Mouse (Mus musculus) neural tube, embryonic 11.5 days (tissue): ENCODE measurements around the gene Magohb. TPM values are rescaled to one million over a fixed set of nuclear protein-coding genes. Genes with fewer than 3 reads are reported as not detected.
"Not testable (repeated sequence)": the region's sequence is repeated elsewhere in the genome, so short reads cannot be mapped to it uniquely, and the experiment has no call there.

Source experiments
- ATAC-seq: fragments of 200-750 bp; cut with Nextera tagmentation; 2 replicates; pipeline ENCODE4 v1.8.0; 2017; ENCODE audit warnings: moderate number of reproducible peaks, mild to moderate bottlenecking, moderate TSS enrichment, moderate library complexity; ENCODE audit not compliant: insufficient read depth, low FRiP score, low TSS enrichment
- DNase-seq: peaks from one replicate; pipeline ENCODE4 v3.0.0-alpha.2; 2015; ENCODE audit warnings: low spot score
- H3K27ac ChIP-seq: fragments of 300-500 bp; sonication (generic); 2 replicates; pipeline ENCODE4 v1.5.1; 2014; ENCODE audit warnings: low read depth, mild to moderate bottlenecking, low read length
- H3K27me3 ChIP-seq: fragments of 300-500 bp; sonication (generic); 2 replicates; pipeline ENCODE4 v1.6.1; 2014; ENCODE audit warnings: mild to moderate bottlenecking, low read length, mixed read lengths; ENCODE audit not compliant: control insufficient read depth, insufficient read depth
- H3K36me3 ChIP-seq: fragments of 300-500 bp; sonication (generic); 2 replicates; pipeline ENCODE4 v1.6.1; 2014; ENCODE audit warnings: mild to moderate bottlenecking, low read length, moderate library complexity, mixed read lengths; ENCODE audit not compliant: control insufficient read depth, insufficient read depth
- H3K4me1 ChIP-seq: fragments of 300-500 bp; sonication (generic); 2 replicates; pipeline ENCODE4 v1.6.1; 2014; ENCODE audit warnings: low read length, mixed read lengths; ENCODE audit not compliant: control insufficient read depth, insufficient read depth
- H3K4me2 ChIP-seq: fragments of 300-500 bp; sonication (generic); 2 replicates; pipeline ENCODE4 v1.6.1; 2014; ENCODE audit warnings: low read depth, mild to moderate bottlenecking, moderate library complexity
- H3K4me3 ChIP-seq: fragments of 300-500 bp; sonication (generic); 2 replicates; pipeline ENCODE4 v1.5.1; 2014; ENCODE audit warnings: low read depth, low read length
- H3K9ac ChIP-seq: fragments of 300-500 bp; sonication (generic); 2 replicates; pipeline ENCODE4 v1.6.1; 2014; ENCODE audit warnings: mild to moderate bottlenecking, low read length
- H3K9me3 ChIP-seq: fragments of 300-500 bp; sonication (generic); 2 replicates; pipeline ENCODE4 v1.6.1; 2016; ENCODE audit warnings: low read length; ENCODE audit not compliant: control insufficient read depth
- WGBS: fragments of 180-500 bp; shearing (Covaris S2); extraction: QIAGEN DNeasy Blood & Tissue Kit; methylation state at CpG from one replicate; pipeline ENCODE4 v1.1.7; 2014; 5-methylcytosine and 5-hydroxymethylcytosine counted together
- polyA plus RNA-seq: library from polyadenylated mRNA; unstranded; fragments of >200 nt; fragmentation: Nextera tagmentation; extraction: Ambion mirVana; gene quantifications from 2 replicates; pipeline ENCODE4 v1.2.1, GENCODE M21; 2014

Gene Magohb
- polyA plus RNA-seq, 1 experiment from 2014 or later: 51.0 TPM

GRCm38 (mm10) chr6:131304776-131305175 is 11.7 kb upstream of the Magohb start:
- Histone ChIP-seq H3K36me3 (no peaks in the 10 kb centered on the region), H3K27me3 (no peaks in the 10 kb centered on the region), H3K4me1 (no peaks in the 10 kb centered on the region), H3K9ac (no peak overlapping the region), H3K4me2 (no peak overlapping the region), H3K9me3 (no peaks in the 10 kb centered on the region), H3K4me3 (no peak overlapping the region), H3K27ac (no peak overlapping the region)
- no peak for ATAC-seq
- DNase-seq: no peak
- 65% methylated on average over 3 of the region's 3 CpGs for WGBS

DNA sequence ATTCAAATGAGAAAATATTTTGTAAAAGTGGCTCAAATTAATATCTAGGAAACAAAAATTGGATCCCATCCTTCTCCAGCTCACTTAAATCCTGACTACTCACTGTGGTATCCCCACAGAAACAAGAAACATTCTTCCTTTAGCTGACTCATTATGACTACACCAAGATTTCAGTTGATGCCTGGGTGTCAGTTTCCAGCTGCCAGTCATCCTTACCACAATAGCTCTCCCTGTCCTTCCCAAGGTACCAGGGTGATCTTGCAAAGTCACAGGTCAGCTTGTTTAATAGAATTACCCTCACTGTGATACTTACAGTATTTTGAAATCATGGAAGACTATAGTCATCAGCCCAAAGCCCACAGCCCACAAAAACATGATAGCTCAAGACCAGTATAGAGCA is 5.5 kb upstream of the Magohb start:
- H3K27ac ChIP-seq: no peak overlapping the region
- H3K4me2 ChIP-seq: no peak overlapping the region
- H3K9me3 ChIP-seq: no peaks in the 10 kb centered on the region
- no peak overlapping the region for H3K4me3 ChIP-seq
- H3K27me3 ChIP-seq: no peaks in the 10 kb centered on the region
- H3K36me3 ChIP-seq: no peaks in the 10 kb centered on the region
- no peaks in the 10 kb centered on the region for H3K4me1 ChIP-seq
- DNase-seq: no peak
- no peak for ATAC-seq
- H3K9ac ChIP-seq: no peak overlapping the region

- no peak for ATAC-seq
- H3K4me1 ChIP-seq: 0 out of 2 replicates have a peak, but pooled peaks cover 3% of the 10 kb centered on the region
- H3K27ac ChIP-seq: no peak overlapping the region
- no peak overlapping the region for H3K4me3 ChIP-seq
- DNase-seq: no peak
- no peaks in the 10 kb centered on the region for H3K27me3 ChIP-seq
- 81% methylated on average over 5 of the region's 5 CpGs for WGBS
- no peaks in the 10 kb centered on the region for H3K9me3 ChIP-seq
- no peak overlapping the region for H3K9ac ChIP-seq
- no peak overlapping the region for H3K4me2 ChIP-seq
- no peaks in the 10 kb centered on the region for H3K36me3 ChIP-seq
These were observed 1.5 kb upstream of the Magohb start for GRCm38 (mm10) chr6:131294435-131295112.

DNA sequence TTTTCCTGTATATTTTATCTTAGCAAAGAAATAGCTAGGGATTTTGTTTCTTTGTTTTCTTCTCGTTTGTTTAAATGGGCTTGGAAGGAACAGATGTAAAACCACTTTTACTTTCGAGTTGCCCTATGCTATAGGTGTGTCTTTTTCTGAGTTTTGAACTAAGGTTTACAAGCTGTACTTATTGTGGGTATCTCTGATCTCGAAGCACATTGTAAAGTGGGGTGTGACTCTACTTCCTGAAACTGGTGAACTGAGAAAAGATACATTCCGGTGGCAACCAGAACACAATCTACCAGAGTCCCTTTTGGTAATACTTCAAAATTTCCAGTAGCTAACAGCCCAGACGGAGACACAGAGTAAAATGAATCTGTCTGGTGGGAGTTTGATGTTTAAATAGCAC is 872 bp upstream of the Magohb start:
- Histone ChIP-seq H3K9ac (no peak overlapping the region), H3K4me2 (no peak overlapping the region), H3K36me3 (no peaks in the 10 kb centered on the region), H3K9me3 (no peaks in the 10 kb centered on the region), H3K27me3 (no peaks in the 10 kb centered on the region), H3K4me1 (0 out of 2 replicates have a peak, but pooled peaks cover 3% of the 10 kb centered on the region), H3K27ac (no peak overlapping the region), H3K4me3 (no peak overlapping the region)
- DNase-seq: no peak
- 94% methylated on average over 5 of the region's 5 CpGs for WGBS
- no peak for ATAC-seq

DNA sequence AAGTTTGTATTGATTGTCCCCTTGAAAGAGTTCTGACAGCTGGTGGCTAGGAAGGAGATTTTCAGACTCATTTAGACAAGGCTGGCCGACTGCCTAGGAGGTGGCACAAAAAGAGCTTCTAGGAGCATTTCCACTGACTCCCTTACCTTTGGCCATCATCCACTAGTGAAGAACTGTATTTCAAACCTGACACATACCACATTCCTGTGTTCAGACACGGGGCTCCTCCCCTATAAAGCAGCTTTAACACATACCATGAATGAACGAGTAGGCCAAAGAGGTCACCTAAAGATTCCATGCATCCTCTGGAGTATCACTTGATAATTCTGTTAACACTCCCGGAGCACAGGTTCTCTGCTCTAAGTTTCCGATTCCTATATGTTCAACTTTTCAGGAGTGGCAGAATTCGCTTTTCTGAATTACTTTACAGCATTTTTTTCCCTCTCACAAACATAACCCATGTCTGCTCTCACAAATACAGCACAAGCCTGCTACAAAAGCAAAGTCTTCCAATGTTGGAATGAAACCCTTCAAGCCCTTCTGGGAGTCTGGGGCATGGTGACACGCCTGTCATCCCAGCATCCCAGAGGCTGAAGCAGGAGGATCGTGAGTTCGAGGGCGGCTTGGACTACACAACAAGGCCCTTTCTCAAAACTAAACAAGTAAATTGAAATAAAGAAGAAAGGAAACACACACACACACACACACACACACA is 611 bp downstream of the Magohb start:
- WGBS: 28% methylated on average over 10 of the region's 10 CpGs
- no peaks in the 10 kb centered on the region for H3K27me3 ChIP-seq
- DNase-seq (peak; percentile 47), ATAC-seq (peak; percentile 38)
- no peak overlapping the region for H3K27ac ChIP-seq
- H3K9ac ChIP-seq: peak overlapping the region; percentile 77
- no peaks in the 10 kb centered on the region for H3K9me3 ChIP-seq
- H3K36me3 ChIP-seq: no peaks in the 10 kb centered on the region; the same call in 1 of the 2 replicates
- peak overlapping the region; percentile 61 for H3K4me3 ChIP-seq
- 0 out of 2 replicates have a peak, but pooled peaks cover 3% of the 10 kb centered on the region for H3K4me1 ChIP-seq
- peak overlapping the region; percentile 57 for H3K4me2 ChIP-seq

DNA sequence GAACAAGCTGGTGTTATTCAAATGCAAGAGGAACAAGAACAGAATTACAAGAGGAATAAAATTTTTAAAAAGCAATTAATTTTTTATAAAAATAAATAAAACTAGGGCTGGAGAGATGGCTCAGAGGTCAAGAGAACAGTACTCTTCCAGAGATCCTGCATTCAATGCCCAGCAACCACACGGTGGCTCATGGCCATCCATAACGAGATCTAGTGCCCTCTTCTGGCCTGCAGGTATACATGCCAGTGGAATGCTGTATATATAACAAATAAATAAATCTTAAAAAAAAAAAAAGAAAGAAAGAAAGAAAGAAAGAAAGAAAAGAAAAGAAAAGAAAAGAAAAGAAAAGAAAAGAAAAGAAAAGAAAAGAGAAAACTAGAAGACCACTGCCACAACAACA is 2.6 kb downstream of the Magohb start:
- Histone ChIP-seq H3K4me3 (no peak overlapping the region), H3K4me1 (0 out of 2 replicates have a peak, but pooled peaks cover 3% of the 10 kb centered on the region), H3K36me3 (no peaks in the 10 kb centered on the region; the same call in 1 of the 2 replicates), H3K9me3 (no peaks in the 10 kb centered on the region), H3K27ac (no peak overlapping the region), H3K9ac (no peak overlapping the region), H3K27me3 (no peaks in the 10 kb centered on the region), H3K4me2 (no peak overlapping the region)
- DNase-seq (no peak), ATAC-seq (no peak)
- WGBS: 26% methylated on average over 2 of the region's 2 CpGs

GRCm38 (mm10) chr6:131278160-131278559 is 14.9 kb downstream of the Magohb start:
- not testable (repeated sequence) for H3K4me1 ChIP-seq, ATAC-seq, H3K27ac ChIP-seq, H3K9me3 ChIP-seq, H3K9ac ChIP-seq, H3K36me3 ChIP-seq, H3K4me2 ChIP-seq, H3K4me3 ChIP-seq, H3K27me3 ChIP-seq, DNase-seq
- 94% methylated on average over 2 of the region's 2 CpGs for WGBS

GRCm38 (mm10) chr6:131276659-131277058 is 16.4 kb downstream of the Magohb start:
- WGBS: 89% methylated on average over 4 of the region's 4 CpGs
- no peaks in the 10 kb centered on the region for H3K36me3 ChIP-seq
- DNase-seq: no peak
- H3K4me1 ChIP-seq: no peaks in the 10 kb centered on the region
- H3K27ac ChIP-seq: no peak overlapping the region
- H3K9me3 ChIP-seq: no peaks in the 10 kb centered on the region
- no peak for ATAC-seq
- no peak overlapping the region for H3K9ac ChIP-seq
- no peak overlapping the region for H3K4me2 ChIP-seq
- H3K27me3 ChIP-seq: no peaks in the 10 kb centered on the region
- no peak overlapping the region for H3K4me3 ChIP-seq

GRCm38 (mm10) chr6:131272311-131272710 is 20.7 kb downstream of the Magohb start:
- ATAC-seq (no peak), DNase-seq (no peak)
- Histone ChIP-seq H3K27me3 (no peaks in the 10 kb centered on the region), H3K9ac (no peak overlapping the region), H3K4me3 (no peak overlapping the region), H3K36me3 (no peaks in the 10 kb centered on the region), H3K4me2 (no peak overlapping the region), H3K27ac (no peak overlapping the region), H3K9me3 (no peaks in the 10 kb centered on the region), H3K4me1 (no peaks in the 10 kb centered on the region)
- 89% methylated on average over 1 of the region's 1 CpGs for WGBS
